Mouse (Mus musculus): Measurements from ENCODE around the gene Maneal. TPM values are rescaled to one million over a fixed set of nuclear protein-coding genes. Genes with fewer than 3 reads are reported as not detected.

Gene Maneal
- polyA plus RNA-seq, 1 experiment = 0.76 TPM

- DNase-seq (ENCODE audit: low spot score) = no peak
These were observed 12.2 kb downstream of the Maneal start for GRCm38 (mm10) chr4:124849631-124850260.

DNA sequence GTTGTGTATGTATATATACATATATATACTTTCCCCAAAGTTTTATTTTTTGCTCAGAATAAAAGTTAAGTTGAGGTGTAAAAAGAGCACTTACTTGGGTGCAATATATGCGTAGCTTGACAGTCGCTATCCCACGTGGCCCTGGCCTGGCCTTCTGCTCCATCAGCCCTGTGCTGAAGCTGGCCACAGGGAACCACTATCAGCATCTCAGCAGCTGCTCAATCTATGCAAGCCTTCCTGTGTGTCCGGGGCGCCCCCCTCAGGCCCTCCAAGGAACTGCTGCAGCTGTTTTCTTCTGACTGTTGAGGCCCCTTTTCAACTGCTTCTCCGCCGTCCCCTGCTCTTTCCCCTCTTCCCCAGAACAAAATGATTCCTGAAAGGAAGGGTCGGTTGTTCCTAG is 14.4 kb downstream of the Maneal start:
- peak; percentile 59 for DNase-seq (ENCODE audit: low spot score)

DNA sequence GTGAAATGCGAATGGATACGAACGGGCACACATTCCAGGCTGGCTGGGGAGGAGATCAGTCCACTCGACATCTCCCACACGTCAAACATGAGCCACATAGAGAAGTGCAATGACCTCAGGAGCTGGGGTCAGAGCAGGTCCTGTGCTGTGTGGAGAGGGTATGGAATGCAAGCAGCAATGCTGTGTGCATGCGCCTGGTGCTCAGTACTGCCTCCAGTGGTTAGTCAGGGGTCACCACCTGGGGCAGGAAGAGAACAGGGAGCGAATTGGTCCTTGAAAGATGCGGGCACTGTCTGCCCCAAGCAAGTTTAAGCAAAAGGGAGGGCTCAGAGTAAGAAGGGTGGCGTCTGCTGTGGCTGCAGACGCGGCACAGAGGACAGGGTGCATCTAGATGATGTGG is 18.5 kb downstream of the Maneal start:
- DNase-seq (ENCODE audit: low spot score) = no peak

DNA sequence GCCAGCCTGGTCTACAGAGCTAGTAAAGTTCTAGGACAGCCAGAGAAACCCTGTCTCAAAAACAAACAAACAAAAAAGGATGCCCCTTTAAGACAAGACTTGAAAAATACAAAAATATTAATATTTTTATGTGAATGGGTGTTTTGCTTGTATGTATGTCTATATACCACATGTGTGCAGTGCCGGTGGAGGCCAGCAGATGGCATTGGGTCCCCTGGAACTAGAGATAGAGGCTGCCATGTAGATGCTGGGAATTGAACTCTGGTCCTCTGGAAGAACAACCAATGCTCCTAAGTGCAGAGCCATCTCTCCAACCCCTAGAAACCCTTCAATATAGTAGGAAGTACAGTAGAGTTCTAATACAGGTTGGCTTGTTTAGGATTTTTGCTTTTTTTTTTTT is 21.0 kb downstream of the Maneal start:
- no peak for DNase-seq (ENCODE audit: low spot score)

- no peak for DNase-seq (ENCODE audit: low spot score)
These were observed 23.8 kb downstream of the Maneal start for GRCm38 (mm10) chr4:124838035-124838700.

DNA sequence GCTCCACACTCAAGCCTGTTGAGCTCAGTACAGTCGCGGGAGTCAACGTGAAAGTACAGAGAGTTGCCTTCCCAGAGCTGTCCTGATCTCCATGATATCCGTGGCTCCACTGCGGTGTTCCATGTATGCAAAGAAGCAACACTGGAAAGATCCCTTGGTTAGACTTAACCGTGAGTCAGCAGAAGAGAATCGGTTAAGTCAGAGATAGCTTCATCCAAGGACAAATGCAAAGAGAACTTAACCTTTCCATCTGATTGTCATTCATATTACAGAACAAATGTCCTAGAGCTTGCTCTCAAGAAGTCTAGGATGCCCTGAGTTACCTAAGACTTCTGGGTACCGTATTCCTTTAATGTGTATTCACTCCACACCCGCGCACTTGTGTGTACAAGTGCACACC is 29.2 kb downstream of the Maneal start:
- no peak for DNase-seq (ENCODE audit: low spot score)

- DNase-seq (ENCODE audit: low spot score) = no peak
These were observed 32.3 kb downstream of the Maneal start for GRCm38 (mm10) chr4:124829671-124830070.

DNA sequence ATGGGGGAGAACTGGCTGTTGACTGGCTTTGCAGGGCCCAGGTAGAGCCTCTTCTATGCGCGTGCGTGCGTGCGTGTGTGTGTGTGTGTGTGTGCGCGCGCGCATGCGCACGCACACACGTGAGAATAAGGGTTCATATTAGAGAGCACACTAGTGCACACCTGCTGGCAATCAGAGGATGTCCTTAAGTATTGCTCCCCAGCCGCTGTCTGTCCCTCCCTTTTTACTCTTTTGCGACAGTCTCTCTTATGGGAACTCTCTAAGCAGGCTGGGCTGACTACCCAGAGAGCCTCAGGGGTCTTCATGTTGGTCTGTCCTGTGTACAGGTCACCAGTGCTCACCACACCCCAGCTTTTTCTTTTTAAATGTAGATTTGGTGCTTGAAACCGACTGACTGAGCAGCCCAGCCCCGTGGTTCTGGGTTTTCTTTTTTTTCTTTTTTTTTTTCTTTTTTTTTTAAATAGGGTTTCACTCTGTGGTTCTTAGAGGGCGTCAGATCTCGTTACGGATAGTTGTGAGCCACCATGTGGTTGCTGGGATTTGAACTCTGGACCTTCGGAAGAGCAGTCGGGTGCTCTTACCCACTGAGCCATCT is 36.5 kb downstream of the Maneal start:
- no peak for DNase-seq (ENCODE audit: low spot score)

DNA sequence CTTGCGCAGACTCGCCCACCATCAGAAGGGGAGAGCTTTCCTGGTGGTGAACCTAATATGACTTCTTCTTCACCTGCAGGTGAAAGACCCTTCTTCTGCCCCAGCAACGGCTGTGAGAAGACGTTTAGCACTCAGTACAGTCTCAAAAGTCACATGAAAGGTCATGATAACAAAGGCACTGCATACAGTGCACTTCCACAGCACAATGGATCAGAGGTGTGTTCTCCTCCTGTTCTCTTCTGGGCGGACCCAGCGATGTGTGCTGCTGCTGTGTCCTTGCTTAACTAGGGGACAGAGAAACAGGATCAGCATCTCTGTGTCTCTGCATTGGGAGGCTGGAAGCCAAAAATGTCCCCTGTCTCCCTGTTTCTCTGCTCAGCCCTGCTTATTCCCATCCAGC is 37.0 kb downstream of the Maneal start:
- DNase-seq (ENCODE audit: low spot score) = no peak

GRCm38 (mm10) chr4:124818832-124819231 is 43.1 kb downstream of the Maneal start:
- DNase-seq (ENCODE audit: low spot score) = no peak

DNA sequence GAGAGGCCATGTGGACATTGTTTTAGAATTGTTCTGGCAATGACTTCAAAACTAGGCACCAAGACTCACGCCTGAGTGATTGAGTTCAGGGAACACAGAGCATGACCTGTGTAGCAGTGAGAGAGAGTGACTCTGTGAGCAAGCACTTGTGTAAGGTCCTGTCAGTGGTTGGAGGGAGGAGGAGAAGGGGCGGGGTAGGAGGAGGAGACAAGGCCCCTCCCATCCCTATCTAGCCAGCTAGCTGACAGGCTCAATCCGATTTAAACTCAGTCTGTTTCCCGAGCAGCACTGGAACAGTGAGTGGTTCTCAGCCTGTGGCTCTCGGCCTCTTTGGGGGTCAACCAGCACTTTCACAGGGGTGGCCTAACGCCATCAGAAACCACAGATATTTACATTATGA is 44.2 kb downstream of the Maneal start:
- no peak for DNase-seq (ENCODE audit: low spot score)

- no peak for DNase-seq (ENCODE audit: low spot score)
These were observed 46.1 kb downstream of the Maneal start for GRCm38 (mm10) chr4:124815901-124816300.

DNA sequence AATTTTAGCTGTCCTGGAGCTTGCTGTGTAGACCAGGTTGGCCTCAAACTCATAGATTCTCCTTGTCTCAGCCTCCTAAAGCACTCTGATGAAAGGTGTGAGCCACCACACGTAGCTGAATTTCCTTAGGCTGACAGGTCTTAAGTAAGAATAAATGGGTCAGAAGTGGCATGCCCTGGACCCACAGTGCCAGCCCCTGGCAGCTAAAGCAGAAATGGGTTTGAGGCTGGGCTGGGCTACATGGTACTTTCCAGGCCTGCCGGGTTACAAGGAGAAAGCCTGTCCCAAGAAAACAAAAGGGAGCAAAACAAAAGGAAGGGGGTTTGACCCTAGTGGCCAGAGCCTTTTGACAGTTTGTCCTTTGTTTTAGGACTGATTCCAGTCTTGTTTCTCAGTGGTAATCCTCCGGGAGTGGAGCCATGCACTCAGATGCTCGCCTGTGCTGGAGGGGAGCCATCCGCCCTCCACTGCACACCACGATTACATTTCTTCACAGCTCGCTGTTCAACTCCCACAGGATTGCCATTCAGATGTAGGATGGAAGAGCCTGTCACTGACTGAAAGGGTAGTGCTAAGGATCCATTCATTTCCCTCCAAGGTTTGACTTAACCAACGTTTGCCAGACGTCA is 50.5 kb downstream of the Maneal start:
- DNase-seq (ENCODE audit: low spot score) = no peak

DNA sequence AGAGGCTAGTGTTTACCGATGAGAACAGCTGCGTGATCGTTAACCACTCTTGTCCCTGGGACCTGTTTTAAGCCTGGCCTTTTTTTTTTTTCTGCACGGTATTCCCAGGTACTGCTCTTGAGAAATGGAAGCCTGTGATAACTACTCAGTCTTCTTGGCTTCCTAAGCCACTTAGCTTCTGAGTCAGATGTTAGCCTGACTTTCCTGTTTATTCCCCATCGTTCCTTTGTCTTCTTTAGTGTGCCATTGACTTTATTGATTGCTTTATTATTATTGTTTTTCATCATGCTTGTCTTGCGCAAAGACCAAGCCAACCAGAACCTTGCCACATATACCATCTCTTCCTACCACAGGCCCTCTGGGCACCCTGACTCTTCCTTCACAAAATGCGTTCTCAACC is 51.9 kb downstream of the Maneal start:
- no peak for DNase-seq (ENCODE audit: low spot score)

DNA sequence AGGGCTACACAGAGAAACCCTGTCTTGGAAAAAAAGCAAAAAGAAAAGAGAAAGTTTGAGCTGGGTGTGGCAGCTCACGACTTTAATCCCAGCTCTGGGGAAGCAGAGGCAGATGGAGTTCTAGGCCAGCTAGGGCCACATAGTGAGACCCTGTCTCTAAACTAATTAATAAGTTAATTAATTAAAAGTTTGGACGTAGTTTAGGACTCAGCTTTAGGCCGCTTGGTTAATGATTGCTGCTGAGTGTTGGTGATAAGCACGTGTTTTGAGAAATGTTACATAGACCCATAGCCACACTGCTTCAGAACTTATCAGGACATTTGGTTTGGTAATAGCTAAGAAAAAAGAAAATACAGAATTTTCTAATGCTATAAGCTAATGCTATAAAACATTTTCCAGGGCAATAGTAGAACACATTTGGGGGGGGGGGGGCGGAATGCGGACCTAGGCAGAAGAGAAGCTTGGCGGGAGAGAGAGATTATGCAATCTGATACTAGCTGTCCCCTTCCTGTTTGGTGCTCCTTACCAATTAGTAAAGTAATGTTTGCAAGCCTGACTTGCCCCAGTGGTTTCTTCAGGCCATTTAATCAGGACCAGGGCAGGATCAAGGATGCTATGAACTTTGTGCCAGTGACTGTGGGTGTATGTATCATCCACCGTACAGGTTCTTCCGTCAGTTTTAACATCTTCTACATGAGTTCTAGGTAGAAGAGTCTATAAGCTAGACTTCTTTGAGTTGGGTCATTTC is 52.7 kb downstream of the Maneal start:
- DNase-seq (ENCODE audit: low spot score) = no peak

DNA sequence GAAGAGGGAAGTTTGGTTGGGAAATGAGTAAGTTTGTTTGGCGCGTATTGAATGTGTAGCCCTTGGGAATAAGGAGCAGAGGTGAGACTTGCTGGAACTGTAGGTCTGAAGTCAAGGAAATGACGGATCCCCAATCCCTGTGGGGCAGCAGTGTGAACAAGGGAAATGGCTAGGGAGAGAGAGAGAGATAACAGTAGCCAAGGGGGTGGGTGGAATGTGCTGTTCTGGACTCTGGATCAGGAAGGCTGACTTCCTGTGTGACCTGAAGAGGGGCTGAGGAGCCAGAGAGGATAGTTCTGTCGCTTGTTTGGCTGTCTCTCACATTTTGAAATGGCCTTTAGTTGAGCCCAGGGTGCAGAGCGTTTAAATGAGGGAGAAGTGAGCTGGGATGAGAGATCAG is 53.5 kb downstream of the Maneal start:
- DNase-seq (ENCODE audit: low spot score) = no peak

Other genes with a start within 250 kb of the Maneal start
- 0.14 and 0.18 TPM in 2 replicates for gene Pou3f1, start 205.4 kb downstream of the Maneal start, polyA plus RNA-seq (2012; rRNA removed)
- 31.6 and 32.9 TPM in 2 replicates for gene Utp11, start 168.6 kb downstream of the Maneal start, polyA plus RNA-seq (2012; rRNA removed)
- 2.7 and 5.2 TPM in 2 replicates for gene Fhl3, start 161.5 kb downstream of the Maneal start, polyA plus RNA-seq (2012; rRNA removed)
- gene Sf3a3, start 147.4 kb downstream of the Maneal start, polyA plus RNA-seq (2012; rRNA removed) = 38.1 and 40.4 TPM in 2 replicates
- gene Inpp5b, start 120.3 kb downstream of the Maneal start, polyA plus RNA-seq (2012; rRNA removed) = 30.0 and 34.8 TPM in 2 replicates
- gene Mtf1, start 60.1 kb downstream of the Maneal start, polyA plus RNA-seq (2012; rRNA removed) = 9.0 and 10.1 TPM in 2 replicates
- gene Yrdc, start 11.5 kb downstream of the Maneal start, polyA plus RNA-seq (2012; rRNA removed) = 32.5 and 47.3 TPM in 2 replicates
- 32.4 and 37.5 TPM in 2 replicates for gene 1110065P20Rik, start 11.0 kb downstream of the Maneal start, polyA plus RNA-seq (2012; rRNA removed)
- gene Epha10, start 18.7 kb upstream of the Maneal start, polyA plus RNA-seq (2012; rRNA removed) = not detected in 2 replicates
- gene 9930104L06Rik, start 74.9 kb upstream of the Maneal start, polyA plus RNA-seq (2012; rRNA removed) = 17.4 and 17.8 TPM in 2 replicates
- gene Cdca8, start 77.1 kb upstream of the Maneal start, polyA plus RNA-seq (2012; rRNA removed) = 2.0 and 3.3 TPM in 2 replicates
- gene Rspo1, start 124.3 kb upstream of the Maneal start, polyA plus RNA-seq (2012; rRNA removed) = 6.3 and 7.5 TPM in 2 replicates
- gene Gnl2, start 154.4 kb upstream of the Maneal start, polyA plus RNA-seq (2012; rRNA removed) = 58.9 and 59.8 TPM in 2 replicates
- 0.03 and 0.10 TPM in 2 replicates for gene Dnali1, start 203.5 kb upstream of the Maneal start, polyA plus RNA-seq (2012; rRNA removed)
- 13.7 and 14.1 TPM in 2 replicates for gene Snip1, start 204.5 kb upstream of the Maneal start, polyA plus RNA-seq (2012; rRNA removed)
- 28.8 and 36.0 TPM in 2 replicates for gene Meaf6, start 223.0 kb upstream of the Maneal start, polyA plus RNA-seq (2012; rRNA removed)